Mouse (Mus musculus) colon, adult 2 months (tissue): Measurements from ENCODE around the gene Ldhd. TPM values are rescaled to one million over a fixed set of nuclear protein-coding genes. Genes with fewer than 3 reads are reported as not detected.

Experiments
- polyA plus RNA-seq: library from polyadenylated mRNA; depleted of rRNA; stranded (reverse); fragments of >200 nt; gene quantifications from 2 replicates; pipeline ENCODE4 v1.2.3, GENCODE M21; 2012; rRNA removed

Gene Ldhd
- polyA plus RNA-seq, result 8.4 TPM in 2 replicates

DNA sequence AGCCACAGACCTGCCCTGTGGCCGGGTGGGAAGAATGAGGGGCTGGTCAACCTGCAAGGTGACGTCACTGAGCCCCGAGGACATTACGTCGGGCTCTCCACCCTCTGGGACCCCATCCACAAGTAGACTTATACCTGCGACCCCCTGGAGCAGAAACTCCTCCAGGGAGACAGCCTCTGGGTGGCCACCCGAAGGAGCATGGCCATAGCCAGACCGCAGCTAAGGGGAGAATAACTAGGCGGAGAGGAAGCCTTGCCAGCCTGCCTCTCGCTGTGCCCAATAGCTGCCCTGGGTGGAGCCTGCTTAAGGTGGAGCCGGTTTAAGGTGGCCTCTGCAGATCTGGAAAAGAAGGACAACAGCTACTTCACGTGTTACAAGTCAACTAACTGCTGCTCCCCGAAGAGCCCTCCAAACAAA is at the start of gene Ldhd:
TSS of gene Ldhd (minus strand) at position 270 of the 417 bp plus-strand sequence.

DNA sequence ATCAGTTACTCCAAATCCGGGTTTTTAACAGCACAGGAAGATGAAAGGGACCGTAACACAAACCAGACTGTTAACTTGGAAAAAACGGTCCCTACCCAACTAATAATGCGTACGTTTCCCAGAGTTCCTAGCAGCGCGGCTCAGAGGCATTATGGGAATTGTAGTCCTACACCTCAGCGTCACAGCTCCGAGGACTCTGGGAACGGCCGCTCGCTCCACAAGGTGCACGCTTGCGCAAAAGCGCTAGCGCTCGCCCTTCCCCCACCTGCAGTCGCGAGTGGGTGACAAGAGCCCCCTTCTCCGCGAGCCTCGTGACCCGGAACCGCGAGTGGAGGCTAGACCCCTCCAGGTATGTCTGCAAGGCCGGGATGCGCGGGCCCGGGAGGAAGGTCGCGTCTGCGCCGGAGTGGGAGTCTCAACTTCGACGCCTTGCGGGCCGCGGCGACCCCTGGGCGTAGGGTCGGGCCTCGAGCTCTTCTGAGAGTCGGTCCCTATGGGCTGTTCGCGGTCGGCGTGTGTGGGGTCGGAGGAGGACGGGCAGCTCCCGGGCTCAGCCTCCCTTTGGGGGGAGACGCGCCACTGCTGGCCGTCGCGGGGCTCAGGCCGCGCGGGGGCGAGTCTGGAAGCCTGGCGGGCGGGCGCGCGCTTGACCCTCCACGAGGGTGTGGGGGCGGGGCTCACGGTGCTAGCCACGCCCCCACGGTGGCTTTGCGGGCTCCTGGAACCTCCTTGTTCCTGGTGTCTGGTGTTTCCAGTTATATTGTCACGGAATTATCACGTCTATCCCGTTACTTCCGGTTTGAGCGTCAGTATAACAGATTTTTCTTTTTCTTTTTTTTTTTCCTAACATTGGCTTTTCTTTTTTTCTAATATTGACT is 13.3 kb upstream of the Ldhd start, which contains the start of gene Zfp1:
TSS of gene Zfp1 (plus strand) at position 138 of the 878 bp plus-strand sequence.

Other genes with a start within 250 kb of the Ldhd start
- 138 and 159 TPM in 2 replicates for gene Fa2h, start 236.6 kb downstream of the Ldhd start, polyA plus RNA-seq
- gene Wdr59, start 108.3 kb downstream of the Ldhd start, polyA plus RNA-seq, result 6.1 and 6.2 TPM in 2 replicates
- 63.1 and 68.8 TPM in 2 replicates for gene Znrf1, start 94.3 kb downstream of the Ldhd start, polyA plus RNA-seq
- 2.9 and 3.0 TPM in 2 replicates for gene Zfp1, start 13.0 kb upstream of the Ldhd start, polyA plus RNA-seq
- gene Ctrb1, start 60.6 kb upstream of the Ldhd start, polyA plus RNA-seq, result 14.0 and 13,449 TPM in 2 replicates
- 121 and 122 TPM in 2 replicates for gene Bcar1, start 113.4 kb upstream of the Ldhd start, polyA plus RNA-seq
- gene Cfdp1, start 223.9 kb upstream of the Ldhd start, polyA plus RNA-seq, result 1.8 and 2.1 TPM in 2 replicates
- gene Tmem170, start 246.4 kb upstream of the Ldhd start, polyA plus RNA-seq, result 4.5 and 5.3 TPM in 2 replicates